Mouse (Mus musculus) natural killer cell, adult 2 months (primary cell): Measurements from ENCODE around the gene Rxrb.

Experiments used
- DNase-seq, 2 experiments: peaks; one replicate each; pipeline ENCODE4 v3.0.0; 2022; ENCODE audit warnings: low spot score in 2 of 2

The Rxrb gene

DNA sequence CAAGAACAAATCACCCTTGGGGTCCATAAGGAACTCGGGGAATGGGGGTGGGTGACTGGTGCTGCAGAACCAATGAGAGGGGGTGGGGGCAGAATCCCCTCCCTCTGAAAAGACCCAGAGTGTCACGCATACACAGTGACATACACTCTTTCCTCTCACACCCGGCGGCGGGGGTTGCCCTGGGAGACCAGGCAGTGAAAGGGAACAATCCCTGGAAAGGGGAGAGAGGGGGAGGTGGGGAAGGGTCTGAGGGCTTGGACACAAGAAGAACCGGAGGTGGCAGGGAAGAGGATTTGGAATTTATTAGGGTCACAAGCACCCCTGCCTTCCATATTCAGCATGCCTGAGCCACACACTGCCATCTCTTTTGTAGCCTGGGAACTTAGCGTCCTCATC is 5.9 kb upstream of the Rxrb start:
- no peak for DNase-seq

DNA sequence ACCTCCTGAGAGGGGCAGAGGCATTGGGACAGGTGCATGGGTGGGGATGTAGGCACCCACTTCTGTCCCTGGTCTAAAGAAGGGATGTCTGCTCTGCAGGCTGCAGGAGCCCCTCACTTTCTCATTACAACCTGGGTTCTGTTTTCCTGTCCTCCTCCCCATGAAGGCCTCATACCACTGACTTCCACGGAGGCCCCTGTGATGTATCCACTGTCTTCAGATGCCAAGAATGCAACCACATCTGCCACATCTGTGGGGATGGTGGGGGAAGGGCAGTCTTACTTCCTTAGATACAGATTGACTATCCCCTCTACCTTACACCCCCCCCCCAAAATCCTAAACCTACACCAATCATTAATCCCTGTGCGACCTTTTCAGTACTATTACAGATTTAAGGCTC is 5.4 kb upstream of the Rxrb start:
- no peak for DNase-seq

DNA sequence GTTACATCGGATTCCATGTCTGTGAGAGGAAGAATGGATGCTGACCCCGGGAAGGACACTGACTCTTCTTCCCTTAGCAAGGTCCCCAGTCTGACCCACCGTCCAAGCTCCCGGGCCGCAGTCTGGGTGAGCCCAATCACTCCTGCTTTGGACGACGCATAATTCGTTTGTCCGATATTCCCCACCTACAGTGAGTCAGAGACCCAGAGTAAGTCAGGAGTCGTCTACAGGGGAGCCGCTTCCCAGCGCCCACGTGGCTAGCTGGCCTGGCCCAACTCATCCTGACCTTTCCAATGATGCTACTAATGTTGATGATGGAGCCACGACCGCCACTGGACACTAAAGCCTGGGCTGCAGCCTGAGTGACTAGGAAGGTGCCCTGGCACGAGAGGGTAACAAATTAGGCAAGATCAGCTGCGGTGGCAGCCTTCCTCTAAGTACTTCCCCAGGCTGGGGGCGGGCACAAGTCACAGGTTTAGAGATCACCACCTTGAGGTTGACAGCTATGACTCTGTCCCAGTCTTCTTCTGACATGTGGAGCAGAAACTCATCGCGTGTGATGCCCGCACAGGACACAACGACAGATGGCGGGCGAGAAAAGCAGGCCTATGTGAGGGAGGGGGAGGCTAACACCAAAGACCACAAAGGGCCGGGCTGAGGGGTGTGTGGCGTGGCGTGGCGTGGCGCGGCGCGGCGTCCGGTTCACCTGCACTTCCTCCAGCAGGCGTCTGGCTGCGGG is 4.5 kb upstream of the Rxrb start:
- peak; percentile 78 to 80 for DNase-seq

DNA sequence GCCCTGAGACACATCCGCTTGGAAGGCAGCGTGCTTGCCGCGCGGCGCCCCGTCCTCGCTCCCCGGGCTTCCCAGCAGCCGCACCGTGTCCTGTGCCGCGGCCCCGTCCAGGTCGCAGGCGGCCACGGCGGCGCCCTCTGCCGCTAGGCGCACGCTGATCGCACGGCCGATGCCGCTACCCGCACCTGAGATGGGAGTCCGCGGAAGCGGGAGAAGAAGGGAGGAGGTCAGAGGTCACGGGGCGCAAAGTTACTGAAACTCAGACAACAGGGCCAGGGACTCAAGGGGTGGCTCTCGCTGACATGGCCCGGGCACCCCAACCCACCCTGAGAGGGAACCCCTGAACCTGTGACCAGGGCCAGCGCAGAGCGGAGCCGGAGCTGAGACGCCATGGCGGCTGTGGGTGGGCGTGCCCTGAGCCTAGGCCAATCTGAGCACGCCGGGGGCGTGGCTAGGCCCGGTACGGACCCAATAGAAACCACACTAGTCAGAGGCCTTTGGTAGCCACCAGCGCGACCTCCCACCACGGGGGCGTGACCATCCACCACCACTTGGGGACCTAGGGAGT is 3.9 kb upstream of the Rxrb start, which contains the start of gene H2-Ke6:
H2-Ke6 (minus strand) TSS at position 405 of the 568 bp plus-strand sequence.
- DNase-seq: peak; percentile 82 to 89

DNA sequence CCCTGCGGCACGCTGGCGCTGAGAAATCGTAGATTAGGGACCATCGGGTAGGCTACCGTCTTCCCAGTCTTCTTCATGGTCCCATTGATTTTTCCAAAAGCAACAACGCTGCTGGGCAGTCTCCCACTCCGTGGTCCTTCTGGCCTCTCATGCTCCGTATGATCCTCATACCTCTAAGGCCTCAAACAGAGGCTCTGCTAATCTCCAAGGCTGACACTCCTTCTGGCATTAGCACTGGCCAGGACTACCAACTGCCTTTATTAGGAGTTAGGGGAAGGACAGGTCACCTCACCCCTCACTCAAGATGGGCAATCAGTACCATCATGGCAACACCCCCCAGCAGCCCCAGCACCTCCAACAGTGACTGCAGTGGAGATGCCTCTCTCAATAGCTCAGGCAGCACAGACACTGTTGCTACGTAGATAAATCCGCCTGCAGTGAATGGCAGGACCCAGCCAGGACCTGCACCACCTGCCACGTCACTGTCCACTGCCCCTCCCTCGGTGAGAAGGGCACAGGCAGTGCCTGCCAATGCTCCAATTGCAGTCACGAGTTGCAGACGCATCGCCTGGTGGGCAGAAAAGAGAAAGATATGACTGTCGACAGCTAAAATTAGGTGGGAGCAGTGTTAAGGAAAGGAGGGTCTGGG is 3.0 kb upstream of the Rxrb start:
- no peak for DNase-seq

DNA sequence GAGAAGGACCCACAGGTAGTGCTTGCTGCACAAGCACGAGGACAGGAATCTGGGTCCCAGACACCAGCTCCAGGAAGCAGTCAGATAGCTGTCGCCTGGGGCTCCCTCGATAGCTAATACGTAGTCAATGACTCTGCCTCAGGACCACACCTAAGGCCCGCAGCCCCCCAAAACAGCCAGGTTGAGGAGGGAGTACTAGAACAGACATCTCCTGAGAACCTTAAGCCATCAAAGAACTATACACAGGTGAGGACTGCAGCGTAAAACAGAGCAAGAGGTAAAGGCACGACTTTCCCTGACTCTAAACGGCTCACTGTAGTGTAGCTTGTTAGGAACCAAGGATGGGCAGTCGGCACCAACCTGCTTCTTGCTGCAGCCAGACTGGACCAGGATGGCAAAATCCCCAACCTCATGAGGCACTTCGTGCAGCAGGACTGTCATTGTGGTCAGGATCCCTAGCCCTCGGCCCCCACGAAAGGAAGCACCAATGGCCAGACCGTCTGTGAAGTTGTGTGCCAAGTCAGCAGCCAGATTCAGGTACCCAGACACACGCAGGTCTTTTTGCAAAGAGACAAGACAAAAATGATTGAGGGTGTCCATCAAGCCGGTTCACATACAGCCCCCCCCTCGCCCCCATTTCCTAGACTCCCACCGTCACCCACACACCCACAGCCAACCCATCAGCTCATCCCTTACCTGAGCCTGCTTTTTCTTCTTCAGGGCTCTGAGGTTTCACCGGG is 2.3 kb upstream of the Rxrb start:
- no peak for DNase-seq

DNA sequence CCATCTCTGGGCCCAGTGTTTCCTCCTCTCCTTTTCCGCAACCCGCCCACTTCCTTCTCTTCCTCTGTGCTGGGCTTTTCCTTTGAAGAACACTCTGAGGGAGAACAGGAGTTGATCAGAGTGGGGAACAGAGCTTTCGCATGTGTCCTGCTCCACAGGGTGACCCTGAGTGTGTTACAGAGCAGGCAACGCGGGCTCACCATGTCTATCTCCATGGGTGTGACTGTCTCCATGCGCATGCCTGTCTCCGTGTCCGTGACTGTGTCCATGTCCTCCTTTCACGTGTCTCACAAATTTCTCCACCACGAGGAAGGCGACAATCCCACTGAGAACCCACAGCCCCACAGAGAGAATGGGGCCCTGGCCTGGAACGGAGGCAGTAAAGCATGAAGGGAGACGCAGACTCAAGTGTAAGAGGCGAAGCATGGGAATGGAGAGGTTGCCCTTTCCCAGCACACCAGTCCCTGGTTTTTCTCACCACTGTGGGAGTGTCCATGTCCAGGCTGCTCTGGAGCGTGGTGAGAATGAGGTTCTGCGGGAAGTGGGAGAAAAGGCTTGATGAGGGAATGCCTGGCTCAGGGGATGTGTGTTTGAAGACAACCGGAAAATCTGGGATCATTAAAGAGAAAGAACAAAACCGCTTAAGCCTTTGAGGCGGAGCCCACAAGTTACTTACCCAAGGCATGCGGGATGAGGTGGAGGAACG is 1.6 kb upstream of the Rxrb start:
- DNase-seq: no peak

DNA sequence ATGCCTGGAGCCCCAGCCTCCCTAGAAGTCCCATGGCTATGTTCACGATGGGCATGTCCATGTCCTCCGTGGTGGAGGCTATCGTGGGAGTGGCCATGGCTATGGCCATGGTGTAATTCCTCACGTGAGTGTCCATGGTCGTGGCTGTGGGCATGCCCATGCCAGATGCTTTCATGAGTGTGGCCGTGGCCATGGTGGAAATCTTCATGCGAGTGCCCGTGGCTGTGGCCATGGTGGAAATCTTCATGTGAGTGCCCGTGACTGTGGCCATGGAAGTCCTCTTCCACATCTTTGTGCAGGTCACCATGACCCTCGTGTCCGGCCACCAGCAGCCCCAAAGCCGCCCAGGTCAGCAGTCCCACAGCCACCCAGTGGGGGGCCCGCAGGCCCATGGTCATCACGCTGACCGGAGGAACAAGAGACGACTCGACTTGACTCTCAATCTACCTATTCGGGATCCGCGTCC is 718 bp upstream of the Rxrb start:
- no peak for DNase-seq

DNA sequence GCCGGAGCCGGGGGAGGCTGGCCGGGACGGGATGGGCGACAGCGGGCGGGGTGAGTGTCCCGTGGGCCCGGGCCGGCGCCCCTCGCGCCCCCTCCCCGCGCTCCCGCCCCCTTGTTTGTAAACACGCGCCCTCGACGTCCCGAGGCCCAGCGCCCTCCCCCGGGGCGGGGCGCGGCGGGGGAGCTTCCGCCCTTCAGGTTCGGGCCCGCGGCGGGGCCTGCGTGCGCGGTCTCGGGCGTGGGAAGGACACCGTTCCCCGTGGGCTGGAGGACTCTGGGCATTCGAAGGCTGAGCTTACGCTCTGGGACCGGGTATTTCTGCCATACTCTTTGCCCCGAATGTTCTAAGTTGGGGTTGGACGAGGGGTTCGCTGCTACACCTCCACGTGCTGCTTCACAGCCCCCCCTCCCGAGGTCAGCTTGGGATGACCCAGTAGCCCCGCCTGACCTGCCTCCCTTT is 591 bp downstream of the Rxrb start:
- peak; percentile 66 to 70 for DNase-seq

DNA sequence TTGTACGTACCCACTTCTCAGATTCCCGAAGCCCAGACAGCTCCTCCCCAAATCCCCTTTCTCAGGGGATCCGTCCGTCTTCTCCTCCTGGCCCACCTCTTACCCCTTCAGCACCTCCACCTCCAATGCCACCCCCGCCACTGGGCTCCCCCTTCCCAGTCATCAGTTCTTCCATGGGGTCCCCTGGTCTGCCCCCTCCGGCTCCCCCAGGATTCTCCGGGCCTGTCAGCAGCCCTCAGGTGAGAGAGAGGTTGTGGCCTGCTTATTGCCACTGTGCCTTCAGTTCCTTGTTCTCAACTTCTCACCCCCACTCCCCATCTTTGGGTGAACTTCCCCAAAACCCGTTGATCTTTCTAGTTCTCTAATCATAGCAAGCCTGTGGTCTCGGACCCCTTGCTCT is 1.2 kb downstream of the Rxrb start:
- DNase-seq: no peak

DNA sequence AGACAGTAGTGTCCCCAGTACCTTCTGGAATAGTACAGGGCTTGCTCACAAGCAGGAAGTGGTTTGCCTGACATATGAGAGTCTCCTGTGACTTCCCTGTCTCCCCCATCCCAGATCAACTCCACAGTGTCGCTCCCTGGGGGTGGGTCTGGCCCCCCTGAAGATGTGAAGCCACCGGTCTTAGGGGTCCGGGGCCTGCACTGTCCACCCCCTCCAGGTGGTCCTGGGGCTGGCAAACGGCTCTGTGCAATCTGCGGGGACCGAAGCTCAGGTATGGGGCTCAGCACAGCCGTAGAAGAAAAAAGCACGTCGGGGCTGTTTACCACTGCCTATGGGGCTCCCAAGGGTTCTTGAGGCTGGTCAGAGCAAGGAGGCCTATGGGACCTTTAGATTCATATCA is 1.8 kb downstream of the Rxrb start:
- no peak for DNase-seq

DNA sequence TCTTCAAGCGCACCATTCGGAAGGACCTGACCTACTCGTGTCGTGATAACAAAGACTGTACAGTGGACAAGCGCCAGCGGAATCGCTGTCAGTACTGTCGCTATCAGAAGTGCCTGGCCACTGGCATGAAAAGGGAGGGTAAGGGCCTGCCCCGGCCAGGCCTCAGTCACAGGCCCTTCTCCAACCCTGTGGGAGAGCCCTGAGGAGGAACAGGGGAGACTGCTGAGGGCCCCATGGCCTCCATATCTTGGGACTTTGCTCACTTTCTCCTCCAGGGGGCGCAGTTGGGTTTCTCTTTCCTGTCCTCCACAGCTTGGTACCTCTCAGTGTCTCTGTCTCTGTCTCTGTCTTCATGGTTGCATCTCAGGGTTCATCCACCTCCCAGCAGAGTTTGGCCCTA is 2.5 kb downstream of the Rxrb start:
- DNase-seq: peak; percentile 73 to 84

DNA sequence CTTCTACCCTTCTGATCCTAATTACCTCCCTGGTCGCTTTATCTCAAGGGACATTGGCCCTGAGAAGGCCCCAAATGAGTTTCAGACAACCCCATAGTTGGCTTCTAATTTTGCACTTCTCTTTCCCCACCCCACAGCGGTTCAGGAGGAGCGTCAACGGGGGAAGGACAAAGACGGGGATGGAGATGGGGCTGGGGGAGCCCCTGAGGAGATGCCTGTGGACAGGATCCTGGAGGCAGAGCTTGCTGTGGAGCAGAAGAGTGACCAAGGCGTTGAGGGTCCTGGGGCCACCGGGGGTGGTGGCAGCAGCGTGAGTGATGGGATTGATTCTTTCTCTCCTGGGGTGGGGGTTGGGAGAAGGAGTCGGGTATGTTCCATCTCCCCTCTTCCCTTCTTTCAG is 3.9 kb downstream of the Rxrb start:
- DNase-seq: no peak

DNA sequence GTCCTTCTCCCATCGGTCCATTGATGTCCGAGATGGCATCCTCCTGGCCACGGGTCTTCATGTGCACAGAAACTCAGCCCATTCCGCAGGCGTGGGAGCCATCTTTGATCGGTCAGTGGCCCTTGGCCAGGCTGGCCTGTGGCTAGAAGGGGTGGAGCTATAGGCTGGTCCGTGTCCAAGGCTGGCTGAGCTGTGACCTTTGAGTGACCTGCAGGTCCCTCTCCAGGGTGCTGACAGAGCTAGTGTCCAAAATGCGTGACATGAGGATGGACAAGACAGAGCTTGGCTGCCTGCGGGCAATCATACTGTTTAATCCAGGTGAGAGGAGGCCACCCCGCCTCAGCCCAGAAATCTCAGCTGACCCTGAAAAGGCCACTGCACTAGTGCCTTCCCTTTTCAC is 5.0 kb downstream of the Rxrb start:
- no peak for DNase-seq

DNA sequence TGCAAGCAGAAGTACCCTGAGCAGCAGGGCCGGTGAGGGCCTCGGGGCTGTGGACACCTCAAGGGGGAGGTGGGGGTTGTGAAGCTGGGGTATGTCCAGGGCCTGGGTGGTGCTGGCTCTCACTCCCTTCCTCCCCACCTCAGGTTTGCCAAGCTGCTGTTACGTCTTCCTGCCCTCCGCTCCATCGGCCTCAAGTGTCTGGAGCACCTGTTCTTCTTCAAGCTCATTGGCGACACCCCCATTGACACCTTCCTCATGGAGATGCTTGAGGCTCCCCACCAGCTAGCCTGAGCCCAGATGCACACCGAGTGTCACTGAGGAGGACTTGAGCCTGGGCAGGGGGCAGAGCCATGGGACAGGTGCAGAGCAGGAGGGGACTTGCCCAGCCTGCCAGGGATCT is 5.6 kb downstream of the Rxrb start:
- DNase-seq: no peak

DNA sequence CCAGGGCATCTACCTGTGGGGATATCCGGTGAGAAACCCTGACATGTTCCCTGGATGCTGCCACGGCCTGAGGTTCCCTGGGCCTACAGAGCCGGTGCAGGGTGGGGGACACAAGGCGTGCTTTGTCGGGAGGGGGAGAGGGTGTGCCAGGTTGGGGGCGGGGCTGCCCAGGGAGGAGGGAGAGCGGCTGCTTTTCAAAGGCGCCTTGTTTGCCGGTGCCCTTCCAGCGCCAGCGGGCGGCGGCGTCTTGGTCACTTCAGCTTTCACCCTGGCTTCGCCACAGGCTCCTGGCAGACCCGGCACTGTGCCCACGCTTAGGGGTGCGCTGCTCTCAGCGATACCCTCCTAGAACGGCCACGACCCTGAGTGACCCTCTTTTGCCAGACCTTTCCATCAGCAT is 6.8 kb downstream of the Rxrb start:
- no peak for DNase-seq

DNA sequence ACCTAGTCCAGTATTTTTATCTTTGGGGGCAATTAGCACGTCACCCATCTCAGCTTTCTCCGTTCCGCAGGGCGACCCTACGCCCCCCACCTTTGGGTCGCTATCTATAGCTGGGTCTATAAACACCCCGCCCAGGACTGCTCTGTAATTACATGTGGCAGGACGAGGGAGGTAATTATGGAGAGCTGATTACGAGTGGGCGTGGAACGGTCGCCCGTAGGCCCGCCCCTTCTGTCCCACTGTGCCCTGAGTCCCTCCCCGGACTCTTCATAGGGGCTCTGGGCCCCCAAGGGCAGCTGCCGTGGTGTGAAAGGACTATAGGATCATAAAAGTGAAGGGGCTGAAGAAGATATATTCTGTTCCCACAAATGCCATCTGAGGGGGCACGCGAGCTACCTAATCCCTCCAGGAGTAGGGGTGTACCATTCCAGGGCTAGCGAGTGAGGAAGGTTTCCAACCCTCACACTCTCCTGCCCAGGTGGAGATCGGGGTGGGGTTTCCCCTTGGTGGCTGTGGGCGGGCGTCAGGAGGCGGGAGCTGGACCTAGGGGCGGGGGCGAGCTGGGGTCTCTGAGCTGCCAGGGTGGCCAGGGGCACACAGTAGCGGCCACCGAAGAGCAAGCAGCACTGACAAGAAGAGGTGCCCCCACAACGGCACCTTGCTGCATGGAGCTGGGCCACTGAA is 7.4 kb downstream of the Rxrb start, which contains the start of gene Col11a2:
Col11a2 (plus strand) TSS at position 560 of the 684 bp plus-strand sequence.
- no peak for DNase-seq

DNA sequence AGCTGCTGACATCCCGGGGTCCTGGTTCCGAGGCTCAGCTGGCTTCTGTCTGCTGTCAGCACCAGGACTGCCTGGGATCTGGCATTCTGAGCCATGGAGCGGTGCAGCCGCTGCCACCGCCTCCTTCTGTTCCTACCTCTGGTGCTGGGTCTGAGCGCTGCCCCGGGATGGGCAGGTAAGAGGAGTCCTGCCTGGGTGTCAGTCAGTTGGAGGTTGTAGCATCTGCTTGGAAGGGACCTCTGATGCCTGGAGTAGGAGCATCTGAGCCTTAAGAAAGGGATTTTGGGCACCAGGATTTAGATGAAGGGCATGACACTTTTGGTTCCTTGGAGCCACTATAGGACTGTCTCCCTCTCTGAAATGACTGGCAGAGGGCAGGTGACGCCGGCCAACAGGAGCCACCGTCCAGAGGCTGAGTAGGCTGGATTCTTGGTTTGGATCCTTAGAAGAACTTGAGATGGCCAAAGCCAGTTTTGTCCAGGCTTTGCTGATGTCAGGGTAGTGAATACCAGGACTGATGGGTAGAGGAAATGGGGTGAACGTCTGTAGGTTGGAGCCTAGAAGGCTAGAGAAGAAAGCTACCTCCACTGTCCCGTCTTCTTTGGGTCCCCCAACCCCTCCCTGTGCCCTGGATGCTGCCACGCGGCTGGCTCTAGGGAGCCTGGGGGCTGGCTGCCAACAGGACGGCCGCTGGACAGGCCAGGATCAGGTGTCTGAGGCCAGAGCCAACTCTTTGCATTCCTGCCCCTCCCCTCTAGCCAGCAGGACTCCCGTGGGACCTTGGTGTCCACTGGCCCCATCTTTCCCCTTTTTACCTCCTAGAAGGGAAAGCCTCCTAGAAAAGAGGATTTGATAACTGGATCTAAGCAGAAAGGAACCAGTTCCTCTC is 8.2 kb downstream of the Rxrb start:
- no peak for DNase-seq

DNA sequence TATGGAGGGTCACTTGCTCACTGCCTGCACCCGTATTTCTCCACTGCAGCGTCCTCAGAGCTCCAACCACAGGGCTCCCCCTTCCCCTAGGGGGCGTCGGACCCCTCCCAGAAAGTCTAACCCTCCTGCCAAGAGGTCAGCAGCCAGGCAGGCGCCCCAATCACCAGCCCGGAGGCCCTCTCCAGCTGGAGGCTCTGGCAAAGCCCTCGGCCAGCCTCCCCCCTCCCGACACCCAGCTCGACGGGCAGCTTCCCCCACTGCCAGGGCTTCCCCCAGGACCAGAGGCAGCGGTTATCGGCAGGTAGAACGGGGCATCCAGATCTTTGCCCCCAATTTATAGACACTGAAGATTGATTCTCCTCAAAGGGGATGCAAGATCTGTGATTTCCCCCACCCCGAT is 14.3 kb downstream of the Rxrb start:
- DNase-seq: no peak
